Mouse (Mus musculus) layer of hippocampus, adult 9-11 months (tissue): ENCODE data around the gene Myom3.

ENCODE experiments used
- DNase-seq: peaks from one replicate; pipeline ENCODE4 v3.0.0; 2022

Myom3 gene

DNA sequence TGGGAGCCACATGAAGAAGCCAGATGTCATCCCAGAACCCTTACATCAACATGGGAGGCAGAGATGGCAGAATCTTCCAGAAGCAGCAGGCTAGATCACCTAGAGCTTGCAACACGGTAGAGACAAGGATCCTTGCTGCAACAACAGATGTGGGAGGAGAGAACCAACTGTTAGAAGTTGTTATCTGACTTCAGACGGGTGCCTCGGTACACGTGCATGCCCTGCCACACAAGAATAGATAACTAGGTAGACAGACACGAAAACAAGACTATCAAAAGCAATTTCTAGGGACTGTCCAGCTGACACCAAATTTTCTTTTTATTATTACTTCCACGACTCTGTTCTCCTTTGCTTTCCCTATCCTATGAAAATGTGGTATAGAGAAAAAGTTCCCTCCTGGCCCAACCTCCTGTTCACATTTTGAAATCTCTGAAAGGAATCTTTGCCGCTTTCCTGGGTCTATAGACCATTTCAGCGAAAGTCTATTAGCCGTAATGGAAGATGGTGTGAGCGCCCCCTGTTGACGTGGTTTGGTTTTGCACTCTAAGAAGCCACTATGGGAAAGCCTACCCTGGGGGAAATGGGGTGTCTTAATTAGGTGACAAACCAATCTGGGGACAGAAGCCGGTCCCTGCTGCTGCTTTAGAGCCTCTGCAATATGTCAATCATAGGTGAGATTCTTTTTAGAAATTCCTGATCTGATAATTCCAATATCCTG lies 57.5 kb downstream of the Myom3 start:
- DNase-seq, result no peak

DNA sequence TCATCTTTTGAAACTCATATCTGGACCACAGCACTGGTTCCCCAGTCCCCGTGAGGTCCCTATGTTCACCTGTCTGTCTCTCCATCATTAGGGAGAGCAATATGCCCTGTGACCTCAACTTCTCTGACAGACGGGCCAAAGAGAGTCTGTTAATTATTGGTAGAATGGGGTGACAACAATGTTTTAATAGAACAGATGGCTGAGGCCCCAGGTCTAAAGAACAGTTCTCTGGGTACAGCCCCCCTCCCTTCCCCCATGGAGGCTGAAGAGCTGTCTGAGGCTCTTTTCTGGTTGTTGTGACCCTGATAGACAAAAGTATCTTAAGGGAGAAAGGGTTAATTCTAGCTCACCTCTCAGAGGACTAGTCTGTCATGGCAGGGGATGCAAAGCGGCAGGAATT lies 58.9 kb downstream of the Myom3 start:
- no peak for DNase-seq

DNA sequence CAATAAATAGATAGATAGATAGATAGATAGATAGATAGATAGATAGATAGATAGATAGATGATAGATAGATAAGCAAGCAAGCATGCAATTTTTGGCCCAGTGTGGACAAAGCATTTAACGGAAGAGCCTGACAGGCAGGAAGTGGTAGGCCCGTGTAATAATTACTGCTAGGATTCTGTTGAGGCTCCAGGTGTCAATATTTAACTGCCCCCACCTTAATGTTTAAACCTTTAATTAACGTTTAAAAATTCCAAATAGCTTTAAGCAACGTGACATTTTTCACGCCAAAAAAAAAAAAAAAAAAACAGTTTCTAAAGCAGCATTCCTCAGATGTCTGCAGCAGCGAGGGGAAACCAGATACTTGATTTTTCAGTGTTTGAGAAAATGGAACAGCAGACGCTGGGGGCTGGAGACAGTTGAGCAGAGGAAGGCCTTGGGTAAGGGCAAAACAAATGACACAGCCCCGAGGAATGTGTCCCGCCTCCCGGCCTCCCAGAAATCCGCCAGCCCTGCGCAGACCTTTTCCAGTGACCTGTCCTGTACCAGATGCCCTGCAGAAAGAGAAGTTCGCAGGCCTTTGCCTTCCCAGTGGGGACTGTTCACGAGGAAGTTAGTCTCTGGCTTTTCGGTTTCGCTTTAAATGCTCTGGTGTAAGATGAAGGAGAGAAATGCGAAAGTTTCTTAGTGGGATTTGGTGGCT lies 60.5 kb downstream of the Myom3 start:
- DNase-seq, result peak; percentile 33

DNA sequence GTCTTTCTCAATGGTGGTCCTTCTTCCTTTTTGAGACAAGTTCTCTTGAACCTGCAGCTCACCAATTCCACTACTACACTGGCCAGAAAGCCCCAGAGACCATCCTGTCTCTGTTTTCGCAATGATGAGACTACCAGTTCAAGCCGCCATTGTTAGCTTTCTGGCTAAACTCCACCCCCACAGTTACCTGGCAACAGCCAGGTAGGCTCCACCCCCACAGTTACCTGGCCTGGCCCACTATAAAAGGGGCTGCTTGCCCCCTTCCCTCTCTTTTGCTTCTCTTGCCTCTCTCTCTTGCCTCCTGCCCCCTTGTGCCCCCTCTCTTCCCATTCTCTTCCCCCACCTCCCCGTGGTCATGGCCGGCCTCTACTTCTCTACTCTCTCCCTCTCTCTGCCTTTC lies 62.3 kb downstream of the Myom3 start:
- no peak for DNase-seq

DNA sequence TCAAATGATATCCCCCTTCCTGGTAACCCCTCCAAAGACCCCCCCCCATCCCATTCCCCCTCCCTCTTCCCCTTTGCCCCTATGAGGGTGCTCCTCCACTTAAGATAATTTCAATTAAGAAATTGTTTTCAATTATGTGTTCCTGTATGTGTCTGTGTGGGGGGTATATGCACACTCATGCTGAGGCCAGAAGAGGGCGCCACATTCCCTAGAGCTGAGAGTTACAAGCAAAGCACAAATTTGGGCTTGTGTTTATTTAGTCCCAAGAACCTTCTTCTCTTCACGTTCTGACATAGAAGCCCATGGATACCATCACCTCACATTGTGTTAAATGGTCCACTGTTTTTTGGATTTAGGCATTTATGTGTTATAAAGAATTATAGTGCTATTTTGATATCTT lies 63.8 kb downstream of the Myom3 start:
- no peak for DNase-seq

DNA sequence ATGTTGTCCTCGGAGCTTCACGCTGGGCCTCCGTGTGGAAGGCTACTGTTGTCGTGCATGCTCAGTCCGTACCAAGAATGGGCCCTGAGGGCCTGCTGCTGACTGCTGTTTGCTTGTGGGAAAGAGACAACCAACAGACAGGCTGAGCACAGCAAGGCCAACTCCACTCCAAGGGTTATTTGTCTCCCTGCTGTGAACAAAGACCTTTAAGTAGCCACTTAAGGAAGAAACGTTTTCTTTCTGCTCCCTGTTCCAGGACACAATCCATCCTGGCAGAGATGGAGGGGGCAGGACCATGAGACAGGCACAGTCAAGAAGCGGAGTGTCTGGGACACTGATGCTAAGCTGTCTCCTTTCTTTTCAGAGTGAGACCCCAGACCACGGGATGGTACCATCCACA lies 64.7 kb downstream of the Myom3 start:
- no peak for DNase-seq

DNA sequence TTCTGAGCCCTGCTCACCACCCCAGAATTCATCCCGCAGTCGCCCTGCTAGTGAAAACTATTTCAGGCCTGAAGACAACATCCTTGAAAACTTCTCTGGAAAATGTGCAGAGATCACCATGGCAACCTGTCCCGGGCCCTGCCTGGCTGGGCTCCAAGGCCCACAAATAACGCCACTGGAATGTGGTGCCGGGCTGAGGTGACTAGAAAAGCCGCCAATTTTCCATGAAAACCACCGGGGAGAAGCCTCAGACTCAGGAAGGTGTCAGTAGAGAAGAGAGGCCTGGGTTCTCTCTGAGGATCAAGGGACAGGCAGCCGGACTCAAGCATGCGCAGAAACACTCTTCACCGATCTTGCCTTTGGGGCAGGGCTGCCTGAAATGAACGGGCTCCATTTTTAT lies 69.0 kb downstream of the Myom3 start:
- DNase-seq, result peak; percentile 38

DNA sequence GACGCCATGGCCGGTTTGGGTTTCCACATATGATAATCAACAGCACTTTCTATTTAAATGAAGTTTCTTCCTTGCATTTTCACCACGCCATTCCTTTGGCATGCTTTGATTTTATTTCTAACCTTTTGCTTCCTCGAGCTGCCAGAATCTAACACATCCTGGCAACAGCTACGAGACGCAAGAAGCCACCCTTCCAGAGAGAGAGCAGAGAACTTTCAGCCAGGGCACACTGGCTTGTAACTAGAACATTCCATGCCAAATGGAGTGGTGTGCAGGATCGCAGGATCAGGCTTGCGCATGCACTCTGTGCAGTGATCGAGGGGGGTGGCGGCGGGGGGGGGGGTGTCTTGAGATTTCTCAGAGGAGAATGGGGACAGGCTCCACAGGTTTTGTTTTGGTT lies 72.6 kb downstream of the Myom3 start:
- DNase-seq, result no peak

DNA sequence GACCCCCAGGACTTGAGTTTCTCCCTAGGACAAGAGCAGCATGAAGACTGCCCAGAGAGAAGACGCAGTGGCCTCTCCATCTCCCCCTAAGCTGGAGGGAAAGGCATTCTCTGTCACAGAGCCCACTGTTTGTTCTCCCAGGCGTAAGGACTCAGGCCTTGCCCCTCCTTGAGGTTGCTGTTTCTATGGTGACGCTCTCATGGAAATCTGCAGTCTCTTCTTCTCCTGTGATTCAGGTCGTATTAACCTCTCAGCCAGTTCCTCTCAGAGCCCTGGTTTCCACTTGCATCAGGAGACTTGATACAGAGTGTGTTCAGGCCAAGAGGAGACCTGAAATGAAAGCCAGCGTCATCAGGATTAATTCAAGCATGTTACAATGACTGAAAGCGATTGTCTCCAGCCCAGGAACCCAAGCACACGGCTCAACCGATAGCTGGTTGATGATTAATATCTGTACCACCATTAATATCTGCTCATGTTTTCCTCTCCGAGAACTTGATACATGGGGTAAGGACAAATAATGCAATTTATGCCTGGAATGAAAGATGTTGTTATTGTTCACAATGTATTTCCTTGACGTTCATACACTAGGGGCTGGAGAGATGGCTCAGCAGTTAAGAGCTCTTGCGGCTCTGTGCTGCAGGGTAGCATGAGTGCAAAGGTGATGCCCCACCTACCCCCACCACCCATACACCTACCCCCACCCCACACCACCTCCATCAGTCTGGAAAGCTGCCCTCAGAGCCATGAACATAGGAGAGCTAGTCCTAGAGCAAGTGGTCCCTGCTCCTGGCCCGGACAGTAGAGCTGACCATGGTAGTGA lies 74.0 kb downstream of the Myom3 start:
- DNase-seq, result no peak

DNA sequence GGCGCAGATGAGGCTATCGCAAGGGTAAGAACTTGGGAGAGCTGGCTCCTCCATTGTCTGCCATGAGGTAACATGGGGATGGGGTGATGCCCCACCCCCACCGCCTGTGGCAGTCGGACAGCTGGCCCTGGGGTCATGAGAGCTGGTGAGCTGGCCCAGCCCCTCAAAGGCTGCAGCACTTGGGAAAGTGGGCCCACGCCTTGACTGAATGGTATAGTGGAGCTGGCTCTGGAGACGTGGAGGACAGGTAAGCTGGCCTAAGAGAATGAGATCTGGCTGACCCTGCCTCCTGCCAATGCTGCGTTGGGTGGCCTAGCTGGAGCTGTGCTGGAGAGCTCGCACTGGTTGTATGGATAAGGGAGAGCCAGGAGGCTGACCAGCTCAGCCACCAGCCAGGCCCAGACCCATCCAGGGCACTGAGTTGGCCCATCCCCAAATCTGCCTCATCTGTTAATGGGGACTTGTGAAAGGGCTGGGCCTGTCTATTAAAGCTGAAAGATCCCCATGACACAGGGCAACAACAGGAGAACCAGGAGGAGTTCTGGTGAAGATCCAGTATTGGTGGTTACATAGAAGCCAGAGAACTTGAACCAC lies 74.7 kb downstream of the Myom3 start:
- DNase-seq, result no peak

DNA sequence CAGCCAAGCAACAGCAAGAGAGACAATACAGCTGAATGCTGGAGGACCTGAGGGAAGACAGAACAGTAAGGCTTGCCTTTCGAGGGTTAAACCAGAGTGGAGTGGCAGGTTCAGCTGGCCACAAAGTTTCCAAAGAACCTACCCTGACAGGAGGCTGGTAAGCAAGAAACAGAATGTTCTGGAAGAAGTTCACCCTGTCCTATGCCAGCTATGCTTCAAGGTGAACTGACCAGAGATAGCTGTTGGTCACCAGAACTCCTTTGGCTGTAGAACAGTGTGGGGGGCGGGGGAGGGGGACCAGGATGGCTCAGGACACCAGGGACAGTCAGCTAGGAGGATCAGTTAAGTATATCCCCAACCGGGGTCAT lies 79.4 kb downstream of the Myom3 start:
- DNase-seq, result no peak

DNA sequence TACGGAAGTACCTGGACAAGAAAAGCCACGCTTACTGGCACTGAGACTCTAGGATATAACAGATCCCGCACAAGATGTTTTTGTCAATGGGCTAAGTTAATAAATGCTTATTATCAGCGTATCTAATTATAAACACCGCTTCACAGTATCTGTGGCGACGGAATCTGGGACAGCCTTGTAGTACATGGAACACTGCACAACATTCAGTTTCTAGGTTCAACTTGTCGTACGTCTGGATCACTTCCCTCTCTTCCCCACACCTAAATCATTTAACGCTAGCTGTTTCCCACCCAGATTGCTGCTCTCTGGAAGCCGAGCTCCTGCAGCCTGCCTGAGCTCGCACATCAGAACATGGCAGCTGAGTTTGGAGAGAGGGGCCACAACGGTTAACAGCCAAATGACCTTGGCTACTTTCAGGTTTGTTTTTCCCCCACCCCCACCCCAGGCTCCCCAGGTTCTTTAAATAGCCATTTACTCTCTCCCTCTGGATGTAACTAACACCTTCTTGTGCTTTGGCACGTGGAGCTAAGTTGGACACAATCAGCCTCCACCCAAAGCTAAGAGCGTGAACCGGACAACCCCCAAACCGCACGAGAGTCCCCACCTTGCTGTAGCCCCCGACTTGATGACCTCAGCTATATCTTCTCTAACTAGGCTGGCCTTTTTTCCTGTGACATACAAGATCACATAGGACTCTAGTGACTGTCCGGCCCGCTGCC lies 79.9 kb downstream of the Myom3 start:
- DNase-seq, result no peak

DNA sequence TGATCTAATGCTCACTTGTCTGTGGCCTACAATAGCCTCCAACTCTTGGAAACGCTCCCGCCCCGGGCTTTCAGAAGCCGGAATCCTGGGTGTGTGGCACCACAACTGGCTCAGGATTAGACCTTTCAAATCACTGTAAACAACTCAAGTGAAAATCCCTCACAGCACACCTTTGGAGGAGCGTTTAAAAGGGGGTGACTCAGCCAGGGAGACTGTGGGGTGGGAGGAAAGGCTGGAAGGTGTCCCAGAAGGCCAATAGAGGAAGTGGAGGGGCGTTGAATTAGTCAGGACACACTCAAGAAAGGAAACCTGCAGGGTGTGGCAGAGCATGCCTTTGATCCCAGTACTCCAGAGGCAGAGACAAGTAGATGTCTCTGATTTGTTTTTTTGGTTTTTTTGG lies 84.9 kb downstream of the Myom3 start:
- no peak for DNase-seq

DNA sequence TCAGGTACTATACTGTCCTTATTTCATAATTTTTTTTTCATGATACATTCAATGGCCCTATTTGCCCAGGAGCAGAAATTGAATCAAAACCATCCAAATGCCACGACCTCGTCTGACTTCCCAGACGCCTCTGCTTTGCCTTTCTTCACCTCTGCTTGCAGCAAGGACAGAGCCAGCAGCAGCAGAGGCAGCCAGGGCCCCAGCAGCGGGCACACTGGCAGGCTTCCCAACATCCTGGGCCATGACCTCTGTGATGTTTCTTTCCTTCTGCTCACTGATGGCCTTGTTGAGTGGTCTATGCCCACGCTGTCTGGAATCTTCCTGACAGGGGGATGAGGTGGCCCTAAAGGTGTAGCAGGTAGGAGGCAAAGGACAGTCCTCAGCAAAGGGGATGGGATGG lies 88.1 kb downstream of the Myom3 start:
- DNase-seq, result no peak

DNA sequence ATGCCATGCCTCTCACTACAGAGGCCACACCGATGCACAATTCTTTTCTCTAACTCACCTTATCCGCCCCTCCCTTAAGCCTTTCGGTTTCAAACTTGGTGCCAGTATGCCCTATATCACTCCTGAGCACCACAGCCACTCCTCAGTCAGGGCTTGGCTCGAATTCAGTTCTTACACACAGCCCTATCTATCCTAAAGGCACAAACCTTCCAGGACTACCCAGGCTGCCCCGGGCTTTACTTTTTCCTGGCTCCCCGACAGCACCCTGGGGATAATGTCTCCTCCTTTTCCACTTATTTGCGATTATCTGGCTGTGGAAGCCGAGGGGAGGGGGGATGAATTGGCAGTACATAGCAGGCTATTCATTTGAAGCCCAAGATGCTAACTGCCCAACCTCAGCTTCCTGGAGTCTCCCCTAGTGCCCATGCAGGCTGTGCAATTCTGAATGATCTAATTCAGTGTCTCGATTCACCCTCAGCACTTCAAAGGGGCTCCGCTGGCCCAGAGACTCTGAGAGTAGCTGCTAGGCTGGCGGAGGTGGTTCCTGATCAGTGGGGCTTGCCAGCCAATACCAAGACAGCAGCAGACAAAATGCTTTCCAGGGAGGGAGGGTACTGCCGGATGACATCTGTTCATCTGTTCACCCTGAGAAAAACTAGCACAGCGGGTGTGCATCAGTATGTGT lies 91.0 kb downstream of the Myom3 start:
- peak; percentile 87 for DNase-seq

DNA sequence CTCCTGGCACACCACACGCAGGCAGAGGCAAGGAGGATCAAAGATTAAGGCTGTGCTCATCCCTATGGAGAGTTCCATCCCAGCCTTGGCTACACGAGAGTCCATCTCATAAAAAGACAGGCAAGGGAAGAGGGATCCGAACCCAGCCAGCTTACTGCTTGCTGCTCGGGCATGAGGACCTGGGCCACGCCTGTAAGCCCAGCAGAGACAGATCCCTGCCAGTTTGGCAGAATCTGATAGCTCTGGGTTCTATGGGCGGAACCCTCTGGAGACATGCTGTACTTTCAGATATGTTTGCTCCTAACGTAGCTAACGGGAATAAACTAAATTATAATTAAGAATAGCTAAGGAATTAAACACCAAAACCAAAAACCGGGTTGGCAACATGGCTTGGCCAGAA lies 92.4 kb downstream of the Myom3 start:
- DNase-seq, result no peak

DNA sequence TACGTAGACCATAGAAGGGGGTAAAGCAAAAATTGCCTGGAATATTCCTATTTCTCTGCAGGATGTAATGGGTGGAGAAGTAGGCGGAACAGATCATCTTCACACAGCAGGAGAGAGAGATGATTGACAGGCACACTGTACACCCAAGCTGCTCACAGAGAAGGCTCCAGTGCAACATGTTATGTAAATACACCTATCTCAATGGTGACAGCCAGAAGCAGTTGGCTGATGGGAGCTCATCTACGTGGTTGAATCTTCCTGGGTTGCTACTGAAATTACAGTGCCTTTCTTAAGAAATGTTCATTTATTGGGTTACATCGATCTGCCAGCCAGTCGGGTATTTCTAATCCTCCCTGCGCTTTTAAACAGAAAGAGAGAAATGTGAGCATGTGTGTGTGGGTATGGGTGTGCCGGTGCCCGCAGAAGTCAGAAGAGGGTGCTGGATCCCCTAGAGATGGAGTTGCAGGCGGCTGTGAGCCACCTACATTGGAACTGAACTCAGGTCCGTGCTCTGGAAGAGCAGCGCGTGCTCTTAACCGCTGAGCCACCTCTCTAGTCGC lies 94.6 kb downstream of the Myom3 start:
- DNase-seq, result peak; percentile 74

DNA sequence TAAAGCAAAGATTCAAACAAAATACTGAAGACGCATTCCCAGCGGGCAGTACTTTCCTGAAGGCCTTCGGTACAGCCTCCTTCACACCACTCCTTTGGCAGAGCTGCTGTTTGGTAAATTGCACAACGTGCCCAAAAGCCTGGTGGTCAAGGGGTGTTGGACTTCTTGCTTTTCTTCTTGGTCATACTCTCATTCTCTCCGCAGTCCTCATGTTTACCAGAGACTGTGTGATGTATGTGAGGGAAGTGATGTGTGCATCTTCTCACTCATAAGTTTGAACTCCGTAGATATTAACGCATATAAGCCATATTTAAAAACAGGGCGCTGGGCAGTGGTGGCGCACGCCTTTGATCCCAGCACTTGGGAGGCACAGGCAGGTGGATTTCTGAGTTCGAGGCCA lies 95.1 kb downstream of the Myom3 start:
- no peak for DNase-seq

DNA sequence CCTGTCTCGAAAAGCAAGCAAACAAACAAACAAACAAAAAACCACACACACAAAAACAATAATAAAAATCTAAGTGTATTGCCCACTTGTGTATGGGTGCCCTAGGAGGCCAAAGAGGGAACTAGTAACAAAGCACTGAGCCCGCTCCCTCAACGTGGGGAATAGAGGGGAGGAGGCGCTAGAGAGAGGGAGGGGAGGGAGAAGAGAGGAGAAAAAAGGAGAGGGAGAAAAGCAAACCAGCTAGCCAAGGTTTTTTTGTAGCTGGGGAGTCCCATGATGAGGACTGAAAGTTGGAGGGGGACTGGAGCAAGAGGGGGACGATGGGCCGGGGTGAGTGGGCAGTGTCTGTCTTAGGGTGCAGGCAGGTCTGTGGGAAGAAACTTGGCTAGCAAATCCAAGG lies 95.6 kb downstream of the Myom3 start:
- DNase-seq, result no peak

DNA sequence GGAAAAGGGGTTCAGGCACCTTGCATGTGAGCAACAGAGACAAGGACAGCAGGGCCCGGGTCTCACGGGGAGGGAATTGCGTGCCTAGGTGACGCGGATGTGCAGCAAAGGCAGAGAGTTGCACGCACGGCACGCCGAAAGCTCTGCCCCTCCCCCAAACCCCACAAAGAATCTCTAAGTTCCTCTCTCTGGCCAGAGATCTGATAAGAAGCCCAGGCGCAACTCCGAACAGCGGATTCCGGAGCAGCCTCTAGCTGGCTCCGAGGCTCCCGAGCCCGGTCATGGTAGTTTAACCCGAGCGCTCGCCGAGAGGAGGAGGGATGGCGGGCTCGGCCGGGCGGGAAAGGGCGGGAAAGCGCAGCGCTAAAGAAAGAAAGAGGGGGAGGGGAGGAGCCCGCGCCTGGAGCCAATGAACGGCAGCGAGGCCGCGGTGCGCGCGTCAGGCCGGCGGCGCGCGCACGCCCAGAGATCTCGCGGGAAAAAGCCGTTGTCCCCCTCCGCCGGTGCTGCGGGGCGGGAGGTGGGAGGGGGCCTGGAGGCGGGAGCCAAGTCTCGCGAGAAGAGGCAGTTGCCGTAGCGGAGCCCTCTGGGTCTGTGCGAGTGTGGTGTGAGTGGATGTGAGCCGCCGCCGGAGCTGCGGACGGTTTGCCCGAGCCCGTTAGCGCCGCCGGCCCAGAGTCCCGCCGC lies 96.2 kb downstream of the Myom3 start, which contains the start of gene Srsf10:
Gene Srsf10 (plus strand): TSS at position 212 of the 687 bp plus-strand sequence.
- DNase-seq, result peak; percentile 96
